Mouse (Mus musculus) cortical plate, adult 2 months (tissue): Measurements from ENCODE around the gene Klf5. TPM values are rescaled to one million over a fixed set of nuclear protein-coding genes. Genes with fewer than 3 reads are reported as not detected.

Experiments used
- H3K27ac ChIP-seq: fragments of 200-500 bp; 2 replicates; pipeline ENCODE4 v1.5.1; 2012; ENCODE audit warnings: low read length, control low read depth, inconsistent platforms; ENCODE audit not compliant: insufficient read depth
- H3K4me1 ChIP-seq: fragments of 200-500 bp; 2 replicates; pipeline ENCODE4 v1.6.1; 2011; ENCODE audit warnings: low read length; ENCODE audit not compliant: control insufficient read depth, insufficient read depth
- H3K4me3 ChIP-seq: fragments of 200-500 bp; 2 replicates; pipeline ENCODE4 v1.5.1; 2011; ENCODE audit warnings: mild to moderate bottlenecking, low read length, control low read depth; ENCODE audit not compliant: insufficient read depth
- CTCF ChIP-seq: fragments of 200-500 bp; IDR thresholded peaks from 2 replicates; pipeline ENCODE4 v1.5.1; 2011; ENCODE audit warnings: mild to moderate bottlenecking, control low read depth, low read length; ENCODE audit not compliant: insufficient read depth; ENCODE audit errors: extremely low read depth
- POLR2A ChIP-seq: fragments of 200-500 bp; IDR thresholded peaks from 2 replicates; pipeline ENCODE4 v1.6.1; 2011; ENCODE audit warnings: mild to moderate bottlenecking, low read length, control low read depth; ENCODE audit not compliant: insufficient read depth; ENCODE audit errors: extremely low read depth
- polyA plus RNA-seq: library from polyadenylated mRNA; depleted of rRNA; stranded (reverse); fragments of >200 nt; gene quantifications from 2 replicates; pipeline ENCODE4 v1.2.3, GENCODE M21; 2012

The Klf5 gene
- polyA plus RNA-seq, 1 experiment: 8.9 TPM

DNA sequence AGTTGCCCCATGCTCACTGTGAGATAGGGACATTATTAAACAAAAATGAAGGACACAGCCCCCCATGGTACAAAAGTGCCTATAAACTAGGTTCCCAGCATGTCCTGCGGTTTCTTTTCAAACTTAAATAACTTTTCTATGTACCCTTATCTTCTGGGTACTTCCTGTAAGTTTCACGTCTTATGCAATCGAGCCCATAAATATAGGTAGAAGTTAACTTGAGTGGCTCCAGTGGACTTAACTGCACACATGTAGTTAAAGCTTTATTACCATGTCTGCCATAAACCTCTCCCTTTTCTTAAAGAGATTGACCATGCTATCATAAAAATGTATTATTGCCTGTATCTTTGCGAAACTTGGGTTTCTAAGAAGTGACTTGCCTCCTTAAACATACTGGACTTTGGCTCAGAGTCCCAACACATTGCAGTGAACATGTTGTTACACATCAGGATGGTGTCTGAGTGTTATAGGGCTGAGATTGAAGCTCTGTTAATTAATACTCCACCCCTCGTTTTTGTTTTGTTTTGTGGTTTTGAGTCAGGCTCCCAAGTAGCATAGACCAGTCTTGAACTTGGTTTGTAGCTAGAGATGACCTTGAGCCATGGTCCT is 17.6 kb upstream of the Klf5 start:
- no peak overlapping the region for H3K4me3 ChIP-seq
- no peaks in the 10 kb centered on the region for H3K4me1 ChIP-seq
- TF ChIP-seq POLR2A (no peak), CTCF (no peak)
- H3K27ac ChIP-seq: no peak overlapping the region

DNA sequence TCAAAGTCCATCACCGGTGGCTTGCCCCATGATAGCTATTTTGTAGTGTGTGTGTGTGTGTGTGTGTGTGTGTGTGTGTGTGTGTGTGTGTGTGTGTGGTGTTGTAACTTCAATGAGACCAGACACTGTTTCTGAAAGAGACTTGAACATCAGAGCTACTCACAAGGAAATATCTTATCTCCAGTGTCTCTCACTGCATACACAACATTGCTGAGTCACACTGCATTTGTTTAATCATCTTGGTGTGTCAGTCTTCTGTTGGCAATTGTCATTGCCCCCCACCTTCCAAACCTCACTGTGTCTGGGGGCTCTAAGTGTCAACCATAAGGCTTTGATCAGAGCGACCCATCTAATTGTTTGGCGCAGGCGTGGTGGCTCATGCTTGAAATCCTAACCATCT is 13.0 kb upstream of the Klf5 start:
- H3K27ac ChIP-seq: no peak overlapping the region
- no peak overlapping the region for H3K4me3 ChIP-seq
- H3K4me1 ChIP-seq: no peaks in the 10 kb centered on the region
- TF ChIP-seq POLR2A (no peak), CTCF (no peak)

DNA sequence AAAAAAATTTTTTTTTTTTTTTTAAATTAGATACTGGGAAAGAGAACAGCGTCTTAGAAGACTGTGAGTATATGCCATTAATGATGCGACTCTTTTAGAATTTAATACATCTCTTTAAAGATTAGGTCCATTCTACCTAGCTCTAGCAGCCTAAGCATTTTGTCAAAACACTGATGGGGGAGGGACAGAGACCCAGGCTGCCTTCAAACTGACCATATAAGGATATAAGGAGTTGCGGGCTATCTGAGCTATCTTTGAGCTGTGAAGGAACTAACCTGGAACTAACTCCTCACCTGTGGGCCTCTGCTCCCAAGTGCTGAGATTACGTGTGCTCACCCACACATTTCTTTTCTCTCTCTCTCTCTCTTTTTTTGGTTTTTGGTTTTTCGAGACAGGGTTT is 6.3 kb upstream of the Klf5 start:
- TF ChIP-seq CTCF: no peak
- TF ChIP-seq POLR2A: no peak
- Histone ChIP-seq H3K4me3 (no peak overlapping the region), H3K27ac (no peak overlapping the region), H3K4me1 (no peaks in the 10 kb centered on the region)

DNA sequence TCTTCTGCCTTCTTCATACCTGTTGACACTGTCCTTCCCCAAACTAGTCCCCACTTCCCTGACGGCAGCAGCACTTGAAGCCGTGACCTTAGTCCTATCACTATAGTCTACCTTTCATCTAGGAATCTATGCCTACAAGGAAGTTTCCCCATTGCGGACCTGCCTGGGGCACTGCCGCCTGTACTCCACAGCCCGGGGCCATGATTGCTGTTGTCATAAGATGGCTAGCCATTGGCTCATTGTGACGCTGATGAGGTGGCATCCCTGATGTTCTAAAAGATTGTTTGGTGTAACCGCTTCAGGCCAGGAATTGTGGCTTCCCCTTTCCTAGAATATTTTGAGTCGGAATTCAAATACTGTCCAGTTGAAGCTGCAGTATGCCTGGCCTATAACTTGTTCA is 4.1 kb upstream of the Klf5 start:
- TF ChIP-seq CTCF (no peak), POLR2A (no peak)
- H3K27ac ChIP-seq: no peak overlapping the region
- H3K4me1 ChIP-seq: no peaks in the 10 kb centered on the region
- H3K4me3 ChIP-seq: no peak overlapping the region

DNA sequence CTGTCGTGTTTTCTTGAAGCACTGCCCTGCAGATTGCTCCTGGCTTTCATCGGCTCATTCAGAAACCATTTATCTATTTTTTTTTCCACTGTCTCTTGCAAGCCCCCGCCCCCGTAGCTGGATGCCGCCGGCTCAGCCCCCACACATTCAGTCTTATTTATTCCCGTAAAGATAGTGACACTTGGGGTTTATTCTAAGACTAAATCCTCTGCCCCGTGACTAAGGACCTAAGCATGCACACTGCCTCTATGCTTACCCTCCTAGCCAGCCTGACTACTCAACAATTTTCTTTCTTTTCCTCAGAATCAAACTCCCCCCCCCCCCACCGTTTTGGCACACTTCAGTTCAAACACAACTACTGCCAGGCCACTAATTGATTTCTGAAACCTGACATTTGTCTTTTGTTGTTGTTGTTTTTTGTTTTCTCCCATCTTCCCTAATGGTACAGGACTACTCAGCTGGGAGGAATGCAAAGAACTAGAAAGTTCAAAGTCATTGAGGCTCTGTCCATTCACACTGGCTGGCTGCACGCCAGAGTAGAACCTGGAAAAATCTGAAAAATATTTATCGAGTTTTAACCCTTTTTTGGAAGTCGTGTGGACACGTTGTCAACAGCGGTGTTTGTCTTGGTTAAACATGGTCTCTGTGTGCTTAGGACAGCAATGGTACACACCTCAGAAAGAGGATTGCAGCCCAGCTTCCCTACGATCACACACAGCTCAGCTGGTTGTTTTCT is 2.7 kb upstream of the Klf5 start:
- no peaks in the 10 kb centered on the region for H3K4me1 ChIP-seq
- no peak for TF ChIP-seq POLR2A
- TF ChIP-seq CTCF: no peak
- H3K4me3 ChIP-seq: no peak overlapping the region
- no peak overlapping the region for H3K27ac ChIP-seq

DNA sequence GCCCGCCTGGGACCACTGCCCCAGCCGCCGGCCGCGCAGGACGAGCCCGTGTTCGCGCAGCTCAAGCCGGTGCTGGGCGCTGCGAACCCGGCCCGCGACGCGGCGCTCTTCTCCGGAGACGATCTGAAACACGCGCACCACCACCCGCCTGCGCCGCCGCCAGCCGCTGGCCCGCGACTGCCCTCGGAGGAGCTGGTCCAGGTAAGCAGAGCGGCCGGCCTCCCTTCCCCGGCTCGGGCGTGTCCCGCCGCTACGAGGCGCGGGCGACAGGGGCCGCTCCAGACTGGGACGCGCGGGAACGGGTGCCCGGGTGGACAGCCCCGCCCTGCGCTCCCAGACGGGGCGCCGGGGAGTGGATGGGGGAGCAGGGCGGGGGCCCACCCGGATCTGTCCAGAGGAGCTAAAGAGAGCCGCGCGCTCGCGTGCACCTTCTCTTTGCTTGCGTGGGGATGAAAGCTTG is 561 bp downstream of the Klf5 start:
- Histone ChIP-seq H3K4me3 (peak overlapping the region; percentile 97), H3K4me1 (no peaks in the 10 kb centered on the region), H3K27ac (peak overlapping the region; percentile 86)
- TF ChIP-seq CTCF (no peak), POLR2A (no peak)

DNA sequence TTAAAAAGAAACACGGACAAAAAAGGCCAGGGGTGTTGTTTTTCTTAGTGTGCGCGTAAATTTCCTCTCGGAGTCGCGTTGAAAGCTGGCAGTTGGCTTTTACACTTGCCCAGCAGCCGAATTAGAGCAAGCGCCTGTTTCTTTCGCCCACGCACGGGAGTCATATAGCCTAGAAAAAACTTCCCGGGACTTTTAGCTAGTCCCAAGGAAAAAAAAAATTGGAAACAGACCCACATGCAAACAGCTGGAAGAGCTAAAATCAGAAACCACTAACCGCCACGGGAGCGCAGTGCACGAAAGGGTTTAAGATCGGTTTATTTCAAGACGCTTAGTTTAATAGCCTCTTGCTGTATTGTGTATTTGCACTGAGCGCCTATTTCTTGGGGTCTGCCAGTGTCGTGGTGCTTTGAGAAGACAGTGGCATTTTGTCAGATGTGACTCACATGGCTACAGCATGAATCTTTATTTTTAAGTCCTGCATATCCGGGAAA is 1.3 kb downstream of the Klf5 start:
- Histone ChIP-seq H3K27ac (no peak overlapping the region), H3K4me3 (peak overlapping the region; percentile 97)
- TF ChIP-seq POLR2A (no peak), CTCF (no peak)

DNA sequence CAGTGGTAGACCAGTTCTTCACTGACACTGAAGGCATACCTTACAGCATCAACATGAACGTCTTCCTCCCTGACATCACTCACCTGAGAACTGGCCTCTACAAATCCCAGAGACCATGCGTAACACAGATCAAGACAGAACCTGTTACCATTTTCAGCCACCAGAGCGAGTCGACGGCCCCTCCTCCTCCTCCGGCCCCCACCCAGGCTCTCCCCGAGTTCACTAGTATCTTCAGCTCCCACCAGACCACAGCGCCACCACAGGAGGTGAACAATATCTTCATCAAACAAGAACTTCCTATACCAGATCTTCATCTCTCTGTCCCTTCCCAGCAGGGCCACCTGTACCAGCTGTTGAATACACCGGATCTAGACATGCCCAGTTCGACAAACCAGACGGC is 3.0 kb downstream of the Klf5 start:
- Histone ChIP-seq H3K4me1 (no peaks in the 10 kb centered on the region), H3K4me3 (peak overlapping the region; percentile 26), H3K27ac (no peak overlapping the region)
- TF ChIP-seq CTCF: no peak
- TF ChIP-seq POLR2A: no peak

More for the DNA sequence above, 1.3 kb downstream of the Klf5 start:
- H3K4me1 ChIP-seq: no peaks in the 10 kb centered on the region

DNA sequence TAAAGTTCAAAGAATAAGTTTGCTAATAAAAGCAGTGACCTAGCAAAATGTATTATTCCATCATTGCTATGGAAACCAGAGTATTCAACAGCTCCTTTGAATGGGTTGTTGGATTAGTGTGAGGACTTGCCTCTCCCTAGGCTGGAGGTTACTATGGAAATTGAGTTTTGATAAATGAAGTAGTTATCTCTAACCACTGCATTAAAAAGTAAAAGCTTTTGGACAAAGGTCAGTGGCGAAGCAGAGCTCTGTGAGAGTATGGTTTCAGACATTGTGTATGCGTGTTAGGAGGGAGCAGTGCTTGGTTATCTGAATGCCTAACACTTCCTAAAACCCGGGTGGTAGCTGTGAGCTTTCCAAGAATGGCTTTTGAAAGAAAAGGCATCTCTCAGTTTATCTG is 5.9 kb downstream of the Klf5 start:
- no peak for TF ChIP-seq POLR2A
- TF ChIP-seq CTCF: no peak
- no peaks in the 10 kb centered on the region; the same call in 1 of the 2 replicates for H3K4me1 ChIP-seq
- no peak overlapping the region for H3K4me3 ChIP-seq
- no peak overlapping the region for H3K27ac ChIP-seq
